Comparison of ENCODE assay signal across 7 mouse cellular contexts in the genomic region with DNA sequence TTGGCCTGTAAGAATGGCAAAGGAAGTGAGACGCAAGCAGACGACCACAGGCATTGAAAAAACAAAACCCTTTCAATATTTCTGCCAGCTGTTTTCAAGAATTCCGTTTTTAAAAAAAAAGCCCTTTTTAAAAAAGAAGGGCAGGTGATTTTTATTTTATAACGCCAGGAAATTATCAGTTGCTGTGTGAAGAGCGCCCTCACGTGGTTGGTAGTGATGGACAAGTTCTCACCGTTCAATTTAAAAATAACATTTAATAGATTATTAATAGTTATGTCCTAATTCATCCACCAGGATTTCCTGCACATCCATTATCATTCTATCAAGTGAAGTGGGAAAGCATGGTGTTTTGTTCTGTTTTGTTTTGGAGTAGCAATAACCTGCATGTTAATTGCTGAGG. TPM values are rescaled to one million over a fixed set of nuclear protein-coding genes. Genes with fewer than 3 reads are reported as not detected.
DNase-seq lines count a peak whose midpoint lies in the region; ATAC-seq and TF ChIP-seq lines count a peak whose summit lies in the region.

No protein-coding gene starts in this region.

- no peak overlapping the region; the same call in 1 of the 2 replicates for H3K4me2 ChIP-seq in neural tube, embryonic 11.5 days (ENCODE audit: low read depth)

- no peaks in the 10 kb centered on the region for H3K36me3 ChIP-seq in neural tube, embryonic 11.5 days (ENCODE audit: control insufficient read depth, insufficient read depth, low read length)

- no peak for ATAC-seq in neural tube, embryonic 11.5 days (ENCODE audit: insufficient read depth, low FRiP score, low TSS enrichment)

- DNase-seq in neural tube, embryonic 11.5 days (ENCODE audit: low spot score): peak; percentile 37
- no peak for DNase-seq in neural tube, embryonic 10.5 days (ENCODE audit: extremely low spot score, low spot score)
- peak; percentile 74 for DNase-seq in embryo, embryonic 10.5 days (ENCODE audit: low spot score)
- peak; percentile 79 to 81 for DNase-seq in layer of hippocampus, postnatal 10 days (ENCODE audit: low spot score in 2 of 2)
- DNase-seq in B cell, adult 2 months: no peak
- no peak for DNase-seq in lung, postnatal 14 days

- no peak for TF ChIP-seq POLR2A in olfactory bulb, adult 2 months (IDR thresholded peaks at IDR 0.05; ENCODE audit: insufficient read depth, low read depth, low read length)

- H3K27me3 ChIP-seq in neural tube, embryonic 11.5 days (ENCODE audit: control insufficient read depth, insufficient read depth, low read length): no peaks in the 10 kb centered on the region

- no peak for TF ChIP-seq CTCF in olfactory bulb, adult 2 months (IDR thresholded peaks at IDR 0.05; ENCODE audit: insufficient read depth, low read depth, low read length)

- H3K9ac ChIP-seq in neural tube, embryonic 11.5 days (ENCODE audit: low read length): no peak overlapping the region

- WGBS in neural tube, embryonic 11.5 days: 13% methylated on average over 7 of the region's 7 CpGs
- 5% methylated on average over 7 of the region's 7 CpGs for WGBS in olfactory bulb, adult 2 months

- H3K4me3 ChIP-seq in neural tube, embryonic 11.5 days (ENCODE audit: low read depth, low read length): no peak overlapping the region
- H3K4me3 ChIP-seq in olfactory bulb, adult 2 months (ENCODE audit: insufficient read depth, low read depth, low read length): no peak overlapping the region

- H3K27ac ChIP-seq in neural tube, embryonic 11.5 days (ENCODE audit: low read depth, low read length): no peak overlapping the region
- 0 out of 2 replicates have a peak overlapping the region, but pooled peaks have one; percentile 10 for H3K27ac ChIP-seq in olfactory bulb, adult 2 months (ENCODE audit: insufficient read depth, low read depth, low read length)

- H3K4me1 ChIP-seq in neural tube, embryonic 11.5 days (ENCODE audit: control insufficient read depth, insufficient read depth, low read length): peaks cover 4% of the 10 kb centered on the region; the same call in 1 of the 2 replicates
- peaks cover 4% of the 10 kb centered on the region; the same call in 1 of the 2 replicates for H3K4me1 ChIP-seq in olfactory bulb, adult 2 months (ENCODE audit: control insufficient read depth, insufficient read depth, low read length)

- H3K9me3 ChIP-seq in neural tube, embryonic 11.5 days (ENCODE audit: control insufficient read depth, low read length): no peaks in the 10 kb centered on the region

RNA-seq across cellular contexts. Expression of a gene that starts 2.7 kb away (rescaled TPM):
- polyA plus RNA-seq in neural tube, embryonic 11.5 days (2014; fragmentation: Nextera tagmentation; extraction: Ambion mirVana): 10.0 and 12.1 TPM in 2 replicates
- 100 to 1,000 TPM; 132 to 135 TPM for total RNA-seq in layer of hippocampus, postnatal 10 days (2021)
- polyA plus RNA-seq in olfactory bulb, adult 2 months (2012; ENCODE audit: insufficient read depth, insufficient read length, low replicate concordance, missing spikeins): not detected in 2 replicates

Comparison
In these comparisons a context has a peak if more than half of its experiments do, and no peak if none do; other contexts are left out.
1. DNase-seq: peak in neural tube, embryonic 11.5 days (single experiment), embryo, embryonic 10.5 days (single experiment) and layer of hippocampus, postnatal 10 days (2 of 2); none in neural tube, embryonic 10.5 days (single experiment), B cell, adult 2 months (0 of 2) and lung, postnatal 14 days (single experiment).